Comparison of ENCODE assay signal across 10 mouse cellular contexts in genomic region chr2:160000449-160000848, GRCm38 (mm10).
DNase-seq lines count a peak whose midpoint lies in the region; ATAC-seq and TF ChIP-seq lines count a peak whose summit lies in the region.
"Had no signal": no experiment of that assay in that cellular context is flagged by ENCODE, and none has a peak within 500 bp of the region (broad histone marks: within the 10 kb centered on the region; RNA-seq: fewer than 3 reads in every experiment).

No protein-coding gene starts in this region.

- no peak overlapping the region for H3K9ac ChIP-seq in hindbrain, embryonic 11.5 days (ENCODE audit: low read depth, low read length)
- H3K9ac ChIP-seq in hindbrain, embryonic 12.5 days, result no peak overlapping the region
- H3K9ac ChIP-seq in stomach, postnatal 0 days (ENCODE audit: low read length), result no peak overlapping the region
- no peak overlapping the region for H3K9ac ChIP-seq in forebrain, embryonic 16.5 days (replicated peaks; ENCODE audit: low read depth, low read length)
- H3K9ac ChIP-seq: embryonic facial prominence, embryonic 12.5 days had no signal

- no peak for ATAC-seq in hindbrain, embryonic 11.5 days (ENCODE audit: low FRiP score)
- ATAC-seq in hindbrain, embryonic 12.5 days (ENCODE audit: low FRiP score), result no peak
- 0 out of 2 replicates have a peak, but pooled peaks have one; percentile 50 for ATAC-seq in common myeloid progenitor, adult 5-6 weeks (replicated peaks; ENCODE audit: low read depth, poor library complexity, severe bottlenecking)
- ATAC-seq in stomach, postnatal 0 days (ENCODE audit: low FRiP score, low TSS enrichment), result no peak
- ATAC-seq in megakaryocyte-erythroid progenitor cell, adult 5-6 weeks (replicated peaks; ENCODE audit: low FRiP score, low TSS enrichment, poor library complexity, severe bottlenecking), result no peak
- no peak for ATAC-seq in forebrain, embryonic 16.5 days
- ATAC-seq: inflammation-experienced regulatory T-cells, adult 6 months had no signal

- peak; percentile 69 for TF ChIP-seq CTCF in stomach, postnatal 0 days (IDR thresholded peaks at IDR 0.05; ENCODE audit: low read depth)

- 69% methylated on average over 4 of the region's 4 CpGs for WGBS in hindbrain, embryonic 11.5 days
- 77% methylated on average over 4 of the region's 4 CpGs for WGBS in hindbrain, embryonic 12.5 days
- WGBS in stomach, postnatal 0 days, result 72% methylated on average over 4 of the region's 4 CpGs
- 72% methylated on average over 4 of the region's 4 CpGs for WGBS in forebrain, embryonic 16.5 days

- H3K9me3 ChIP-seq in hindbrain, embryonic 11.5 days (ENCODE audit: control insufficient read depth, low read length), result no peaks in the 10 kb centered on the region
- no peaks in the 10 kb centered on the region for H3K9me3 ChIP-seq in hindbrain, embryonic 12.5 days (replicated peaks)
- H3K9me3 ChIP-seq in stomach, postnatal 0 days (ENCODE audit: control insufficient read depth, low read length), result no peaks in the 10 kb centered on the region
- H3K9me3 ChIP-seq in forebrain, embryonic 16.5 days (ENCODE audit: control insufficient read depth, low read length), result no peaks in the 10 kb centered on the region
- H3K9me3 ChIP-seq: embryonic facial prominence, embryonic 12.5 days had no signal

- no peak for TF ChIP-seq EP300 in stomach, postnatal 0 days (optimal IDR thresholded peaks at IDR 0.05)

- peak; percentile 41 for DNase-seq in hindbrain, embryonic 11.5 days (ENCODE audit: low spot score)
- peak; percentile 16 to 31 for DNase-seq in right cerebral cortex, adult 2 months (ENCODE audit: low spot score in 2 of 2)
- DNase-seq in right cerebral cortex, postnatal 4 days, result no peak
- no peak for DNase-seq in stomach, postnatal 0 days (ENCODE audit: low spot score)

- H3K4me2 ChIP-seq in hindbrain, embryonic 11.5 days (replicated peaks; ENCODE audit: low read depth, low read length), result no peak overlapping the region
- no peak overlapping the region for H3K4me2 ChIP-seq in hindbrain, embryonic 12.5 days (replicated peaks)
- H3K4me2 ChIP-seq in stomach, postnatal 0 days (replicated peaks; ENCODE audit: low read depth), result no peak overlapping the region
- no peak overlapping the region for H3K4me2 ChIP-seq in forebrain, embryonic 16.5 days (ENCODE audit: low read length)
- H3K4me2 ChIP-seq: embryonic facial prominence, embryonic 12.5 days had no signal

- no peaks in the 10 kb centered on the region for H3K27me3 ChIP-seq in hindbrain, embryonic 11.5 days (ENCODE audit: control insufficient read depth, insufficient read depth, low read length)
- H3K27me3 ChIP-seq in hindbrain, embryonic 12.5 days, result no peaks in the 10 kb centered on the region
- no peaks in the 10 kb centered on the region for H3K27me3 ChIP-seq in stomach, postnatal 0 days (ENCODE audit: control insufficient read depth, insufficient read depth, low read length)
- no peaks in the 10 kb centered on the region for H3K27me3 ChIP-seq in forebrain, embryonic 16.5 days (replicated peaks; ENCODE audit: control insufficient read depth, insufficient read depth, low read length)
- H3K27me3 ChIP-seq: embryonic facial prominence, embryonic 12.5 days had no signal

- H3K36me3 ChIP-seq in hindbrain, embryonic 11.5 days (ENCODE audit: control insufficient read depth, insufficient read depth, low read length), result no peaks in the 10 kb centered on the region
- H3K36me3 ChIP-seq in hindbrain, embryonic 12.5 days, result no peaks in the 10 kb centered on the region
- H3K36me3 ChIP-seq in stomach, postnatal 0 days (ENCODE audit: control insufficient read depth, insufficient read depth, low read length), result no peaks in the 10 kb centered on the region
- H3K36me3 ChIP-seq in forebrain, embryonic 16.5 days (ENCODE audit: control insufficient read depth, insufficient read depth), result no peaks in the 10 kb centered on the region
- H3K36me3 ChIP-seq: embryonic facial prominence, embryonic 12.5 days had no signal

- no peak overlapping the region for H3K4me3 ChIP-seq in hindbrain, embryonic 11.5 days (ENCODE audit: low read depth, low read length)
- no peak overlapping the region for H3K4me3 ChIP-seq in hindbrain, embryonic 12.5 days
- H3K4me3 ChIP-seq in stomach, postnatal 0 days (ENCODE audit: low read depth, low read length), result no peak overlapping the region
- H3K4me3 ChIP-seq in forebrain, embryonic 16.5 days (replicated peaks; ENCODE audit: low read length), result no peak overlapping the region
- H3K4me3 ChIP-seq: embryonic facial prominence, embryonic 12.5 days had no signal

- H3K27ac ChIP-seq in hindbrain, embryonic 11.5 days (ENCODE audit: low read depth, low read length), result no peak overlapping the region
- H3K27ac ChIP-seq in hindbrain, embryonic 12.5 days, result no peak overlapping the region
- no peak overlapping the region for H3K27ac ChIP-seq in stomach, postnatal 0 days (replicated peaks)
- H3K27ac ChIP-seq in forebrain, embryonic 16.5 days (ENCODE audit: low read length), result no peak overlapping the region
- H3K27ac ChIP-seq: embryonic facial prominence, embryonic 12.5 days had no signal

- H3K4me1 ChIP-seq in hindbrain, embryonic 11.5 days (replicated peaks; ENCODE audit: control insufficient read depth, insufficient read depth, low read length), result no peaks in the 10 kb centered on the region
- H3K4me1 ChIP-seq in hindbrain, embryonic 12.5 days, result peaks cover 4% of the 10 kb centered on the region; the same call in 1 of the 2 replicates
- H3K4me1 ChIP-seq in stomach, postnatal 0 days (replicated peaks; ENCODE audit: control insufficient read depth, insufficient read depth), result no peaks in the 10 kb centered on the region
- no peaks in the 10 kb centered on the region for H3K4me1 ChIP-seq in forebrain, embryonic 16.5 days (replicated peaks; ENCODE audit: control insufficient read depth, insufficient read depth, low read length)

Comparison
In these comparisons a context has a peak if more than half of its experiments do, and no peak if none do; other contexts are left out.
1. DNase-seq: peak in hindbrain, embryonic 11.5 days (single experiment) and right cerebral cortex, adult 2 months (2 of 2); none in right cerebral cortex, postnatal 4 days (single experiment) and stomach, postnatal 0 days (single experiment).